Mouse (Mus musculus) midbrain, embryonic 11.5 days (tissue): Measurements from ENCODE around the gene Zeb2. TPM values are rescaled to one million over a fixed set of nuclear protein-coding genes. Genes with fewer than 3 reads are reported as not detected.
A peak's percentile ranks its signal among the peaks of the same experiment; 100 is the strongest.

ENCODE experiments used
- ATAC-seq: fragments of 200-750 bp; cut with Nextera tagmentation; 2 replicates; pipeline ENCODE4 v1.8.0; 2017; ENCODE audit warnings: moderate TSS enrichment, moderate library complexity; ENCODE audit not compliant: low FRiP score
- DNase-seq: peaks from one replicate; pipeline ENCODE4 v3.0.0; 2015; ENCODE audit warnings: low spot score; ENCODE audit errors: missing footprints
- H3K27ac ChIP-seq: fragments of 300-500 bp; sonication (generic); 2 replicates; pipeline ENCODE4 v1.5.1; 2014; ENCODE audit warnings: low read depth, low read length
- H3K27me3 ChIP-seq: fragments of 300-500 bp; sonication (generic); 2 replicates; pipeline ENCODE4 v1.6.1; 2014; ENCODE audit warnings: mild to moderate bottlenecking, low read length, moderate library complexity, mixed read lengths; ENCODE audit not compliant: control insufficient read depth, insufficient read depth
- H3K36me3 ChIP-seq: fragments of 300-500 bp; sonication (generic); 2 replicates; pipeline ENCODE4 v1.6.1; 2014; ENCODE audit warnings: mild to moderate bottlenecking, low read length, moderate library complexity, mixed read lengths; ENCODE audit not compliant: control insufficient read depth, insufficient read depth
- H3K4me1 ChIP-seq: fragments of 300-500 bp; sonication (generic); 2 replicates; pipeline ENCODE4 v1.6.1; 2014; ENCODE audit warnings: low read length; ENCODE audit not compliant: control insufficient read depth, insufficient read depth
- H3K4me2 ChIP-seq: fragments of 300-500 bp; sonication (generic); 2 replicates; pipeline ENCODE4 v1.6.1; 2014; ENCODE audit warnings: mild to moderate bottlenecking, moderate library complexity
- H3K4me3 ChIP-seq: fragments of 300-500 bp; sonication (generic); 2 replicates; pipeline ENCODE4 v1.5.1; 2014; ENCODE audit warnings: low read depth, low read length
- H3K9ac ChIP-seq: fragments of 300-500 bp; sonication (generic); 2 replicates; pipeline ENCODE4 v1.6.1; 2014; ENCODE audit warnings: low read length
- H3K9me3 ChIP-seq: fragments of 300-500 bp; sonication (generic); 2 replicates; pipeline ENCODE4 v1.6.1; 2016; ENCODE audit warnings: low read length; ENCODE audit not compliant: control insufficient read depth
- WGBS: fragments of 180-500 bp; shearing (Covaris S2); extraction: QIAGEN DNeasy Blood & Tissue Kit; methylation state at CpG from one replicate; pipeline ENCODE4 v1.1.7; 2014; 5-methylcytosine and 5-hydroxymethylcytosine counted together
- polyA plus RNA-seq: library from polyadenylated mRNA; unstranded; fragments of >200 nt; fragmentation: Nextera tagmentation; extraction: Ambion mirVana; gene quantifications from 2 replicates; pipeline ENCODE4 v1.2.1, GENCODE M21; 2014

The Zeb2 gene
- polyA plus RNA-seq, 1 experiment from 2014 or later: 61.2 TPM

- Histone ChIP-seq H3K9me3 (no peaks in the 10 kb centered on the region), H3K36me3 (no peaks in the 10 kb centered on the region), H3K4me3 (no peak overlapping the region), H3K27ac (0 out of 2 replicates have a peak overlapping the region, but pooled peaks have one; percentile 5), H3K4me2 (no peak overlapping the region), H3K4me1 (peaks cover 89% of the 10 kb centered on the region), H3K27me3 (no peaks in the 10 kb centered on the region), H3K9ac (no peak overlapping the region)
- ATAC-seq: no peak
- DNase-seq: peak; percentile 89
- WGBS: 40% methylated on average over 8 of the region's 8 CpGs
Measured at GRCm38 (mm10) chr2:45102191-45102638, 15.0 kb downstream of the Zeb2 start.

- peak; percentile 83 for DNase-seq
- ATAC-seq: peak; percentile 31; the same call in 1 of the 2 replicates
- Histone ChIP-seq H3K4me1 (peaks cover 91% of the 10 kb centered on the region), H3K27me3 (no peaks in the 10 kb centered on the region), H3K36me3 (no peaks in the 10 kb centered on the region), H3K4me2 (no peak overlapping the region), H3K4me3 (no peak overlapping the region), H3K27ac (no peak overlapping the region), H3K9ac (no peak overlapping the region; the same call in 1 of the 2 replicates), H3K9me3 (no peaks in the 10 kb centered on the region)
- 47% methylated on average over 2 of the region's 2 CpGs for WGBS
Measured at GRCm38 (mm10) chr2:45101586-45101985, 15.6 kb downstream of the Zeb2 start.

GRCm38 (mm10) chr2:45101040-45101439 is 16.2 kb downstream of the Zeb2 start:
- H3K36me3 ChIP-seq: no peaks in the 10 kb centered on the region
- H3K4me3 ChIP-seq: no peak overlapping the region
- ATAC-seq: no peak
- 0 out of 2 replicates have a peak overlapping the region, but pooled peaks have one; percentile 2 for H3K9ac ChIP-seq
- no peak overlapping the region for H3K4me2 ChIP-seq
- WGBS: 56% methylated on average over 4 of the region's 4 CpGs
- no peak for DNase-seq
- H3K9me3 ChIP-seq: no peaks in the 10 kb centered on the region
- peaks cover 89% of the 10 kb centered on the region for H3K4me1 ChIP-seq
- no peak overlapping the region for H3K27ac ChIP-seq
- H3K27me3 ChIP-seq: no peaks in the 10 kb centered on the region

GRCm38 (mm10) chr2:45100628-45101027 is 16.6 kb downstream of the Zeb2 start:
- H3K4me2 ChIP-seq: no peak overlapping the region

GRCm38 (mm10) chr2:45100017-45100416 is 17.2 kb downstream of the Zeb2 start:
- peaks cover 88% of the 10 kb centered on the region for H3K4me1 ChIP-seq
- H3K27ac ChIP-seq: no peak overlapping the region

More at GRCm38 (mm10) chr2:45100628-45101027, 16.6 kb downstream of the Zeb2 start:
- Histone ChIP-seq H3K4me1 (peaks cover 89% of the 10 kb centered on the region), H3K9ac (0 out of 2 replicates have a peak overlapping the region, but pooled peaks have one; percentile 2), H3K9me3 (no peaks in the 10 kb centered on the region), H3K4me3 (no peak overlapping the region), H3K27me3 (no peaks in the 10 kb centered on the region), H3K27ac (no peak overlapping the region), H3K36me3 (no peaks in the 10 kb centered on the region)
- DNase-seq (no peak), ATAC-seq (no peak)
- 62% methylated on average over 7 of the region's 7 CpGs for WGBS

GRCm38 (mm10) chr2:45099081-45099480 is 18.1 kb downstream of the Zeb2 start:
- ATAC-seq: no peak
- 69% methylated on average over 4 of the region's 4 CpGs for WGBS

More at GRCm38 (mm10) chr2:45100017-45100416, 17.2 kb downstream of the Zeb2 start:
- WGBS: 68% methylated on average over 4 of the region's 4 CpGs
- DNase-seq: no peak
- ATAC-seq: no peak
- H3K27me3 ChIP-seq: no peaks in the 10 kb centered on the region
- H3K9me3 ChIP-seq: no peaks in the 10 kb centered on the region
- H3K4me2 ChIP-seq: no peak overlapping the region
- no peak overlapping the region for H3K9ac ChIP-seq
- H3K36me3 ChIP-seq: no peaks in the 10 kb centered on the region
- H3K4me3 ChIP-seq: no peak overlapping the region

GRCm38 (mm10) chr2:45097969-45098368 is 19.2 kb downstream of the Zeb2 start:
- peak; percentile 87 for DNase-seq
- no peak for ATAC-seq
- H3K36me3 ChIP-seq: peaks cover 2% of the 10 kb centered on the region; the same call in 1 of the 2 replicates
- peaks cover 87% of the 10 kb centered on the region for H3K4me1 ChIP-seq
- no peak overlapping the region; the same call in 1 of the 2 replicates for H3K27ac ChIP-seq
- WGBS: 3% methylated on average over 5 of the region's 5 CpGs
- peak overlapping the region; percentile 42 for H3K9ac ChIP-seq
- no peaks in the 10 kb centered on the region for H3K27me3 ChIP-seq
- no peaks in the 10 kb centered on the region for H3K9me3 ChIP-seq
- H3K4me2 ChIP-seq: peak overlapping the region; percentile 11; the same call in 1 of the 2 replicates
- H3K4me3 ChIP-seq: no peak overlapping the region

More at GRCm38 (mm10) chr2:45099081-45099480, 18.1 kb downstream of the Zeb2 start:
- Histone ChIP-seq H3K4me3 (no peak overlapping the region), H3K4me1 (peaks cover 88% of the 10 kb centered on the region), H3K4me2 (no peak overlapping the region), H3K27ac (no peak overlapping the region), H3K9ac (no peak overlapping the region), H3K9me3 (no peaks in the 10 kb centered on the region), H3K36me3 (no peaks in the 10 kb centered on the region), H3K27me3 (no peaks in the 10 kb centered on the region)
- no peak for DNase-seq

GRCm38 (mm10) chr2:45096638-45097247 is 20.5 kb downstream of the Zeb2 start:
- Histone ChIP-seq H3K27me3 (no peaks in the 10 kb centered on the region), H3K4me2 (peak overlapping the region; percentile 12), H3K9me3 (no peaks in the 10 kb centered on the region), H3K4me1 (peaks cover 76% of the 10 kb centered on the region), H3K27ac (peak overlapping the region; percentile 55), H3K4me3 (no peak overlapping the region), H3K9ac (peak overlapping the region; percentile 37; the same call in 1 of the 2 replicates), H3K36me3 (peaks cover 2% of the 10 kb centered on the region; the same call in 1 of the 2 replicates)
- WGBS: 14% methylated on average over 10 of the region's 10 CpGs
- ATAC-seq (peak; percentile 20; the same call in 1 of the 2 replicates), DNase-seq (peak; percentile 93)

GRCm38 (mm10) chr2:45095825-45096224 is 21.4 kb downstream of the Zeb2 start:
- H3K27ac ChIP-seq: peak overlapping the region; percentile 44; the same call in 1 of the 2 replicates
- no peaks in the 10 kb centered on the region for H3K9me3 ChIP-seq
- no peak overlapping the region for H3K4me3 ChIP-seq
- H3K27me3 ChIP-seq: no peaks in the 10 kb centered on the region
- 9% methylated on average over 9 of the region's 9 CpGs for WGBS
- peaks cover 70% of the 10 kb centered on the region for H3K4me1 ChIP-seq
- ATAC-seq (peak; percentile 87), DNase-seq (peak; percentile 91)
- H3K4me2 ChIP-seq: no peak overlapping the region
- 0 out of 2 replicates have a peak overlapping the region, but pooled peaks have one; percentile 9 for H3K9ac ChIP-seq
- peaks cover 2% of the 10 kb centered on the region; the same call in 1 of the 2 replicates for H3K36me3 ChIP-seq
